ENCODE assay signal across 7 mouse cellular contexts in genomic region chr17:67861744-67862535, GRCm38 (mm10).
DNase-seq lines count a peak whose midpoint lies in the region; ATAC-seq lines count a peak whose summit lies in the region.

No protein-coding gene starts in this region.

- 78% methylated on average over 16 of the region's 16 CpGs for WGBS in intestine, embryonic 14.5 days

- no peaks in the 10 kb centered on the region for H3K27me3 ChIP-seq in intestine, embryonic 14.5 days (replicated peaks; ENCODE audit: control insufficient read depth, insufficient read depth, low read length)

- H3K4me3 ChIP-seq in intestine, embryonic 14.5 days (ENCODE audit: low read depth, low read length) = no peak overlapping the region

- ATAC-seq in intestine, embryonic 14.5 days (replicated peaks; ENCODE audit: low FRiP score, low TSS enrichment, low read depth) = peak; percentile 56; the same call in 1 of the 2 replicates
- peak; percentile 86 for ATAC-seq in megakaryocyte-erythroid progenitor cell, adult 5-6 weeks (replicated peaks; ENCODE audit: low FRiP score, low TSS enrichment, poor library complexity, severe bottlenecking)

- no peak overlapping the region for H3K9ac ChIP-seq in intestine, embryonic 14.5 days (ENCODE audit: low read length)

- DNase-seq in adrenal gland, adult 2 months = peak; percentile 73
- DNase-seq in cerebellum, adult 9-11 months = peak; percentile 38
- DNase-seq in frontal cortex, postnatal 14 days (ENCODE audit: low spot score in 2 of 2) = peak; percentile 47 to 70
- DNase-seq in intestine, embryonic 14.5 days (ENCODE audit: low spot score) = peak; percentile 85
- DNase-seq in left cerebral cortex, adult 8-10 months (ENCODE audit: low spot score in 2 of 2) = peak; percentile 11 to 44
- peak; percentile 74 for DNase-seq in right cerebral cortex, postnatal 4 days

- no peak overlapping the region for H3K27ac ChIP-seq in intestine, embryonic 14.5 days (ENCODE audit: low read depth)

- H3K4me1 ChIP-seq in intestine, embryonic 14.5 days (replicated peaks; ENCODE audit: control insufficient read depth, insufficient read depth, low read length) = no peaks in the 10 kb centered on the region

- peaks cover 73% of the 10 kb centered on the region for H3K36me3 ChIP-seq in intestine, embryonic 14.5 days (ENCODE audit: control insufficient read depth, insufficient read depth, low read length)

- no peaks in the 10 kb centered on the region for H3K9me3 ChIP-seq in intestine, embryonic 14.5 days (ENCODE audit: control insufficient read depth, low read length)

- no peak overlapping the region for H3K4me2 ChIP-seq in intestine, embryonic 14.5 days (ENCODE audit: low read length)

Comparison
In these comparisons a context has a peak if more than half of its experiments do, and no peak if none do; other contexts are left out.
1. DNase-seq: peak in every context shown above with its lines; median percentile 85 in intestine, embryonic 14.5 days; 74 in right cerebral cortex, postnatal 4 days; 73 in adrenal gland, adult 2 months; 58 in frontal cortex, postnatal 14 days; 38 in cerebellum, adult 9-11 months; 28 in left cerebral cortex, adult 8-10 months.